Mouse (Mus musculus) liver (tissue): ENCODE measurements around the gene Rgs9bp.

Experiments
- DNase-seq: peaks from one replicate; pipeline ENCODE4 v3.0.0-alpha.2; 2020; ENCODE audit warnings: mixed read lengths

Rgs9bp gene

DNA sequence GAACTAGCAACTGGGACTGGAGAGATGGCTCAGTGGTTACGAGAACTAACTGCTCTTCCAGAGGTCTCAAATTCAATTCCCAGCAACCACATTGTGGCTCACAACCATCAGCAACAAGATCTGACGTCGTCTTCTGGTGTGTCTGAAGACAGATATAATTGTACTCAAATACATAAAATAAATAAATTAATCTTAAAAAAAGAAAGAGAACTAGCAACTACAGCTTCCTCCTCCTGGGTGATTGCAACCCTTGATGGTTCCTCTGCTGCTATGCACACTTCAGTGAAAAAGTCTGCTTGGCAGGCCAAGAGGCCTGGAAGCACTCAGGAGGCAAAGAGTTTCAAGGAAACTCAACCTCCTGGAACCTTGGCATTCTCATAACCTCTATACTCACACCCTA is 55.4 kb downstream of the Rgs9bp start:
- no peak for DNase-seq
